Mouse (Mus musculus) forebrain, embryonic 11.5 days (tissue): ENCODE measurements around the gene Casr. TPM values are rescaled to one million over a fixed set of nuclear protein-coding genes. Genes with fewer than 3 reads are reported as not detected.

Experiments
- polyA plus RNA-seq: library from polyadenylated mRNA; unstranded; fragments of >200 nt; fragmentation: Nextera tagmentation; extraction: Ambion mirVana; gene quantifications from 2 replicates; pipeline ENCODE4 v1.2.1, GENCODE M21; 2014

The Casr gene
- polyA plus RNA-seq, 1 experiment from 2014 or later: 0.13 TPM

Other genes starting within 250 kb of the Casr start
- not detected in 2 replicates for gene BC117090, start 227.8 kb downstream of the Casr start, polyA plus RNA-seq
- 1.3 and 1.7 TPM in 2 replicates for gene BC100530, start 194.4 kb downstream of the Casr start, polyA plus RNA-seq
- not detected in 2 replicates for gene Stfa2, start 153.7 kb downstream of the Casr start, polyA plus RNA-seq
- gene Stfa3, start 106.7 kb downstream of the Casr start, polyA plus RNA-seq: not detected in 2 replicates
- 1.4 and 1.7 TPM in 2 replicates for gene Cd86, start 103.9 kb upstream of the Casr start, polyA plus RNA-seq
- gene Ildr1, start 131.8 kb upstream of the Casr start, polyA plus RNA-seq: 0.19 and 0.20 TPM in 2 replicates
- 1.8 and 2.7 TPM in 2 replicates for gene Slc15a2, start 222.8 kb upstream of the Casr start, polyA plus RNA-seq